Mouse (Mus musculus) embryonic facial prominence, embryonic 15.5 days (tissue): ENCODE data around the gene Slc25a12. TPM values are rescaled to one million over a fixed set of nuclear protein-coding genes. Genes with fewer than 3 reads are reported as not detected.
"Not testable (repeated sequence)": the region's sequence is repeated elsewhere in the genome, so short reads cannot be mapped to it uniquely, and the experiment has no call there.

Experiments
- ATAC-seq: fragments of 200-750 bp; cut with Nextera tagmentation; 2 replicates; pipeline ENCODE4 v1.8.0; 2017; ENCODE audit warnings: low read depth, moderate TSS enrichment; ENCODE audit not compliant: insufficient number of reproducible peaks, low FRiP score, low TSS enrichment
- H3K27ac ChIP-seq: fragments of 300-500 bp; sonication (generic); replicated peaks from 2 replicates; pipeline ENCODE4 v1.5.1; 2015; ENCODE audit warnings: mild to moderate bottlenecking, inconsistent platforms
- H3K27me3 ChIP-seq: fragments of 300-500 bp; sonication (generic); 2 replicates; pipeline ENCODE4 v1.6.1; 2015; ENCODE audit warnings: inconsistent platforms
- H3K36me3 ChIP-seq: fragments of 300-500 bp; sonication (generic); 2 replicates; pipeline ENCODE4 v1.6.1; 2015; ENCODE audit warnings: mild to moderate bottlenecking, inconsistent platforms
- H3K4me1 ChIP-seq: fragments of 300-500 bp; sonication (generic); 2 replicates; pipeline ENCODE4 v1.6.1; 2015; ENCODE audit warnings: inconsistent platforms
- H3K4me2 ChIP-seq: fragments of 300-500 bp; sonication (generic); replicated peaks from 2 replicates; pipeline ENCODE4 v1.6.1; 2015; ENCODE audit warnings: mild to moderate bottlenecking, inconsistent platforms
- H3K4me3 ChIP-seq: fragments of 300-500 bp; sonication (generic); replicated peaks from 2 replicates; pipeline ENCODE4 v1.5.1; 2015; ENCODE audit warnings: mild to moderate bottlenecking, inconsistent platforms
- H3K9ac ChIP-seq: fragments of 300-500 bp; sonication (generic); 2 replicates; pipeline ENCODE4 v1.6.1; 2015; ENCODE audit warnings: inconsistent platforms
- H3K9me3 ChIP-seq: fragments of 300-500 bp; sonication (generic); replicated peaks from 2 replicates; pipeline ENCODE4 v1.6.1; 2016; ENCODE audit warnings: inconsistent platforms
- WGBS: fragments of 180-500 bp; shearing (Covaris S2); methylation state at CpG from one replicate; pipeline ENCODE4 v1.1.7; 2015; 5-methylcytosine and 5-hydroxymethylcytosine counted together
- polyA plus RNA-seq: library from polyadenylated mRNA; unstranded; fragments of >200 nt; fragmentation: Nextera tagmentation; extraction: Ambion mirVana; gene quantifications from 2 replicates; pipeline ENCODE4 v1.2.1, GENCODE M21; 2015

Gene Slc25a12
- polyA plus RNA-seq, 1 experiment from 2014 or later: 39.6 TPM

- not testable (repeated sequence) for ATAC-seq, H3K36me3 ChIP-seq, H3K9me3 ChIP-seq, H3K4me1 ChIP-seq, H3K9ac ChIP-seq, H3K4me3 ChIP-seq, H3K27ac ChIP-seq, H3K4me2 ChIP-seq, H3K27me3 ChIP-seq
- WGBS: 92% methylated on average over 4 of the region's 4 CpGs
Measured at GRCm38 (mm10) chr2:71372261-71372660, 4.7 kb upstream of the Slc25a12 start.

DNA sequence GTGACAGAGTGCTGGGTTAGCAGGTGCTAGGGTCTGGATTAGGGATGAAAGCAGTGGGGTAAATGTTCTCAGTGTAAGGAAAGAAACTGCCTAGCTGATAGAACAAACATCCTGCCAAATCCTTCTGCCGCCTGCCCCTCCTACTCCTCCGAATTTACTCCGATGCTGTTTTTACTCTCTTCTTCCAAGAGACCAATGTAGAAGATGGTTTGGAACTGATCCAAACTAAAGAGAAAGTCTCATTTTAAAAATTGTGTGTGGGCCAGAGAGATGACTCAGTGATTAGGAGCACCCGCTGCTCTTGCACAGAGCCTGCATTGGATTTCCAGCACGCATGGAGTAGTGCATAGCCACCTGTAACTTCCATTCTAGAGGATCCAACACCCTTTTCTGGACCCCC lies 4.2 kb upstream of the Slc25a12 start:
- no peaks in the 10 kb centered on the region for H3K36me3 ChIP-seq
- H3K9ac ChIP-seq: no peak overlapping the region
- no peak for ATAC-seq
- H3K4me2 ChIP-seq: no peak overlapping the region
- H3K27ac ChIP-seq: no peak overlapping the region
- H3K27me3 ChIP-seq: no peaks in the 10 kb centered on the region
- H3K4me1 ChIP-seq: peaks cover 10% of the 10 kb centered on the region
- H3K4me3 ChIP-seq: no peak overlapping the region
- 46% methylated on average over 5 of the region's 5 CpGs for WGBS
- no peaks in the 10 kb centered on the region for H3K9me3 ChIP-seq

- Histone ChIP-seq H3K9me3 (no peaks in the 10 kb centered on the region), H3K9ac (no peak overlapping the region), H3K4me2 (peak overlapping the region; percentile 64), H3K4me1 (peaks cover 14% of the 10 kb centered on the region), H3K27me3 (no peaks in the 10 kb centered on the region), H3K4me3 (peak overlapping the region; percentile 71; the same call in 1 of the 2 replicates), H3K36me3 (no peaks in the 10 kb centered on the region), H3K27ac (no peak overlapping the region)
- ATAC-seq: no peak
- WGBS: 34% methylated on average over 8 of the region's 8 CpGs
Measured at GRCm38 (mm10) chr2:71368086-71368485, 537 bp upstream of the Slc25a12 start.

- WGBS: 22% methylated on average over 9 of the region's 9 CpGs
- H3K27me3 ChIP-seq: no peaks in the 10 kb centered on the region
- peak overlapping the region; percentile 71 for H3K4me3 ChIP-seq
- peak overlapping the region; percentile 73 for H3K9ac ChIP-seq
- H3K27ac ChIP-seq: no peak overlapping the region; the same call in 1 of the 2 replicates
- no peak for ATAC-seq
- H3K4me2 ChIP-seq: peak overlapping the region; percentile 64
- H3K36me3 ChIP-seq: no peaks in the 10 kb centered on the region
- peaks cover 11% of the 10 kb centered on the region for H3K4me1 ChIP-seq
- no peaks in the 10 kb centered on the region for H3K9me3 ChIP-seq
Measured at GRCm38 (mm10) chr2:71366618-71367124, 878 bp downstream of the Slc25a12 start.

GRCm38 (mm10) chr2:71360192-71360591 lies 7.4 kb downstream of the Slc25a12 start:
- H3K9ac ChIP-seq: no peak overlapping the region
- H3K36me3 ChIP-seq: 0 out of 2 replicates have a peak, but pooled peaks cover 4% of the 10 kb centered on the region
- H3K4me1 ChIP-seq: no peaks in the 10 kb centered on the region
- H3K9me3 ChIP-seq: no peaks in the 10 kb centered on the region
- H3K4me2 ChIP-seq: no peak overlapping the region
- H3K27me3 ChIP-seq: no peaks in the 10 kb centered on the region
- H3K27ac ChIP-seq: no peak overlapping the region
- no peak for ATAC-seq
- H3K4me3 ChIP-seq: no peak overlapping the region
- WGBS: 68% methylated on average over 1 of the region's 1 CpGs

- H3K4me3 ChIP-seq: no peak overlapping the region
- 91% methylated on average over 5 of the region's 5 CpGs for WGBS
- ATAC-seq: no peak
Measured at GRCm38 (mm10) chr2:71358347-71358746, 9.2 kb downstream of the Slc25a12 start.

GRCm38 (mm10) chr2:71354055-71354425 lies 13.5 kb downstream of the Slc25a12 start:
- WGBS: 50% methylated on average over 5 of the region's 5 CpGs
- Histone ChIP-seq H3K4me3 (no peak overlapping the region), H3K9ac (no peak overlapping the region), H3K27me3 (no peaks in the 10 kb centered on the region), H3K9me3 (no peaks in the 10 kb centered on the region), H3K27ac (no peak overlapping the region), H3K4me2 (no peak overlapping the region), H3K36me3 (no peaks in the 10 kb centered on the region), H3K4me1 (no peaks in the 10 kb centered on the region)
- no peak for ATAC-seq

More at GRCm38 (mm10) chr2:71358347-71358746, 9.2 kb downstream of the Slc25a12 start:
- Histone ChIP-seq H3K36me3 (0 out of 2 replicates have a peak, but pooled peaks cover 4% of the 10 kb centered on the region), H3K9ac (no peak overlapping the region), H3K4me1 (no peaks in the 10 kb centered on the region), H3K9me3 (no peaks in the 10 kb centered on the region), H3K27me3 (no peaks in the 10 kb centered on the region), H3K27ac (no peak overlapping the region), H3K4me2 (no peak overlapping the region)

DNA sequence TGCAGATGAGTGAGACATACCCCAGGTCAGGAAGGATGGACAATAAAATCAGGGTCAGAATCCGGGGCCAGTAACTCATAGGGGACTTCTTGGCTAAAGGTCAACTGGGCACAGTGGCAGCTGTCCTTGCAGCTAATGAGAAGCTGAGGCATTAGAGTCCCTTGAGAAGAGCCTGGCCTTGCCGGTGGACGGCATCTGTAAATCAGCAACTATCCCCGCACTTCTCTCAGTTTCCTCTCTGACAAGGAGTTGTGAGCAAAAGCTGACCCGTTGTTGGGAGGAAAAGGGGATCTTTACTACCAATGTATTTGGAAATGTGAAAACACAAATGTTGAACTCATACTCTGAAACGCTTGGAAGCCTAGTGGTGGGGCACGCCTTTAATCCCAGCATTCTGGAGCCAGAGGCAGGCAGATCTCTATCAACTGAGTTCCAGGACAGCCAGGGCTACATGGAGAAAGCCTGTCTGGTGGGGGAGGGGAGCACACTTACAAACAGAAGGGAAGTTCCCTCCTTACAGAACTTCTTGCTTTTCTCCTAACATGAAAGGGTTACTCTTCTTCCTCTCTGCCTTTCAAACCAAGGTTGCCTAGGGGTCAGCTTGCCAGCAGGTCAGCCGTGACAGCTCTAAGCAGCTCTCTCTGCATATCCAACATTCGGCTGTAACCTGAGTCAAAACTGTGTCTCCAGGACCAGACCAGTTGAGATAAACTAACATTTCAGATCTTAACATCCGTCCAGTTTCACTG lies 14.1 kb downstream of the Slc25a12 start:
- no peak for ATAC-seq
- H3K4me2 ChIP-seq: no peak overlapping the region
- H3K9ac ChIP-seq: no peak overlapping the region
- no peak overlapping the region for H3K4me3 ChIP-seq
- 53% methylated on average over 10 of the region's 10 CpGs for WGBS
- H3K4me1 ChIP-seq: no peaks in the 10 kb centered on the region
- no peak overlapping the region for H3K27ac ChIP-seq
- H3K9me3 ChIP-seq: no peaks in the 10 kb centered on the region
- no peaks in the 10 kb centered on the region for H3K27me3 ChIP-seq
- H3K36me3 ChIP-seq: no peaks in the 10 kb centered on the region

- Histone ChIP-seq H3K4me2 (no peak overlapping the region), H3K4me1 (no peaks in the 10 kb centered on the region), H3K27ac (no peak overlapping the region), H3K9me3 (no peaks in the 10 kb centered on the region), H3K9ac (no peak overlapping the region), H3K27me3 (no peaks in the 10 kb centered on the region), H3K36me3 (no peaks in the 10 kb centered on the region), H3K4me3 (no peak overlapping the region)
- WGBS: 55% methylated on average over 3 of the region's 3 CpGs
- ATAC-seq: no peak
Measured at GRCm38 (mm10) chr2:71351727-71351987, 15.9 kb downstream of the Slc25a12 start.

GRCm38 (mm10) chr2:71350904-71351726 lies 16.4 kb downstream of the Slc25a12 start:
- 68% methylated on average over 11 of the region's 11 CpGs for WGBS
- H3K36me3 ChIP-seq: no peaks in the 10 kb centered on the region

GRCm38 (mm10) chr2:71350181-71350580 lies 17.4 kb downstream of the Slc25a12 start:
- WGBS: 80% methylated on average over 7 of the region's 7 CpGs
- H3K9ac ChIP-seq: no peak overlapping the region
- H3K4me2 ChIP-seq: no peak overlapping the region
- no peaks in the 10 kb centered on the region for H3K4me1 ChIP-seq
- no peaks in the 10 kb centered on the region for H3K36me3 ChIP-seq
- no peak for ATAC-seq
- no peaks in the 10 kb centered on the region for H3K27me3 ChIP-seq
- no peak overlapping the region for H3K4me3 ChIP-seq
- H3K27ac ChIP-seq: no peak overlapping the region
- H3K9me3 ChIP-seq: no peaks in the 10 kb centered on the region

More at GRCm38 (mm10) chr2:71350904-71351726, 16.4 kb downstream of the Slc25a12 start:
- H3K9ac ChIP-seq: no peak overlapping the region
- H3K9me3 ChIP-seq: no peaks in the 10 kb centered on the region
- no peak overlapping the region for H3K27ac ChIP-seq
- no peak for ATAC-seq
- no peak overlapping the region for H3K4me2 ChIP-seq
- H3K4me1 ChIP-seq: no peaks in the 10 kb centered on the region
- H3K27me3 ChIP-seq: no peaks in the 10 kb centered on the region
- no peak overlapping the region for H3K4me3 ChIP-seq
